Mouse (Mus musculus) spleen, postnatal 10 days (tissue): ENCODE data around the gene Rexo4.

Experiments used
- DNase-seq, 2 experiments: peaks; one replicate each; pipeline ENCODE4 v3.0.0; 2021 to 2022; ENCODE audit warnings: low spot score in 2 of 2

Rexo4 gene

GRCm38 (mm10) chr2:26950411-26950810 is 13.8 kb downstream of the Rexo4 start:
- DNase-seq = no peak

GRCm38 (mm10) chr2:26943253-26943652 is 20.9 kb downstream of the Rexo4 start:
- no peak for DNase-seq

DNA sequence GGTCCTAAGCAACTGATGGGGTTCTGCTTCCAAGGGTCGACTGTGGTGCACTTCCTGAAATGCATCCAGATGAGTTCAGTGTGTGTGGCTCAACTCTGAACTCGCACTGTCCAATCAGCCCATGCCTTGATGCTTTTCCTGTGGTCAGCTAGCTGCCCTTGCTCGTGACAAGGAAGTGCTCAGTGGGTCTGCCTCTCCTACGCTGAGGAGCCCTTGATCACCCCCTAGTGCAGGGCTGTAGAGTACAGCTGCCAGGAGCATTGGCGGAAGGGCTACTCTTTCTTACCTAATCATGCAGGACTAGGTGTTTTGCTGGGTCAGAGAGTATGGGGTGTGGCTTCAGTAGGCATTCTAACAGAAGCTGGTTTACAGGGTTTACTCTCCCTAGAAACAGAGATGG is 22.6 kb downstream of the Rexo4 start:
- no peak for DNase-seq

GRCm38 (mm10) chr2:26936425-26936824 is 27.8 kb downstream of the Rexo4 start:
- no peak for DNase-seq

GRCm38 (mm10) chr2:26935286-26935685 is 28.9 kb downstream of the Rexo4 start:
- no peak for DNase-seq

DNA sequence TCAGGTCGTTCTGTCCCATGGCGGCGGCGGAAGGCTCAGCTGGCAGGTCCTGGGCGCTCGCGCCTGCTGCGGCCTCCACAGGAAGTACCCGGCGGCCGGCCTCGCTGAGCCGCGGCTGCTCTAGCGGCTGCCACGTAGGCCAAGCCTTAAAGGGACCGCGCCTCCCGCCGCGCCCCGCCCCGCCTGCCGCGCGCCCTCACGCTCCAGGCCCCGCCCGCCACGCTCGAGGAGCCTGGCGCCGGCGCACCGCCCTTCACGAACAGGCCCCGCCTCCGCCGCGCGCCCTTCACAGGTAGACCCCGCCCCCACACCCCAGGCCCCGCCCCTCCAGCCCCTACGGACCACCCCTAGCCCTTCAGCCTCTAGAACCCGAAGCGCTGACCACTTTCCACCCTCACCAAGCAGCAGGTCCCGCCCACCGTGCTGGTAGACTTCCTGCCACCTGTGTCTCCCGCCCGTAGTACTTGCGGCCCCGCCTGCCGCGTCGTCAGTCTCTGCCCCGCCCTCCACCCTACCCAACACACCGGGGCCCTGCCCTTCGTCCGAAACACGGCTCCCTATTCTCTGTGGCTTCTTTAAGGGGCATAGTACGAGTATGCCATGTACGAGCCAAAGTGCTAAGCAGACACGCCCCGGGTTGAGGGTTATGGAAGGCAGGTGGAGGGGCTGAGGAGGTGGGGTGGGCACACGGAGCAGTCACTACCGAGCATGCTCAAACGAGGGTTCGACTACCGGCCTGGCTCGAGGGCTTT is 30.7 kb downstream of the Rexo4 start, which contains the start of the genes Surf4 and Stkld1:
Gene Surf4 (minus strand): TSS at position 625 of the 752 bp plus-strand sequence.
Gene Stkld1 (plus strand): TSS at position 744 of the 752 bp plus-strand sequence.
- DNase-seq = peak; percentile 85 to 96

GRCm38 (mm10) chr2:26932473-26933303 is 31.5 kb downstream of the Rexo4 start:
- peak in 1 of 2 experiments; percentile 56 for DNase-seq

GRCm38 (mm10) chr2:26930390-26930789 is 33.8 kb downstream of the Rexo4 start:
- DNase-seq = peak; percentile 57 to 80

- DNase-seq = no peak
Observed at GRCm38 (mm10) chr2:26927745-26928476, 36.3 kb downstream of the Rexo4 start.

- DNase-seq = no peak
Observed at GRCm38 (mm10) chr2:26921784-26922183, 42.4 kb downstream of the Rexo4 start.

GRCm38 (mm10) chr2:26920190-26920855 is 43.9 kb downstream of the Rexo4 start:
- no peak for DNase-seq

GRCm38 (mm10) chr2:26919684-26920083 is 44.5 kb downstream of the Rexo4 start:
- no peak for DNase-seq

DNA sequence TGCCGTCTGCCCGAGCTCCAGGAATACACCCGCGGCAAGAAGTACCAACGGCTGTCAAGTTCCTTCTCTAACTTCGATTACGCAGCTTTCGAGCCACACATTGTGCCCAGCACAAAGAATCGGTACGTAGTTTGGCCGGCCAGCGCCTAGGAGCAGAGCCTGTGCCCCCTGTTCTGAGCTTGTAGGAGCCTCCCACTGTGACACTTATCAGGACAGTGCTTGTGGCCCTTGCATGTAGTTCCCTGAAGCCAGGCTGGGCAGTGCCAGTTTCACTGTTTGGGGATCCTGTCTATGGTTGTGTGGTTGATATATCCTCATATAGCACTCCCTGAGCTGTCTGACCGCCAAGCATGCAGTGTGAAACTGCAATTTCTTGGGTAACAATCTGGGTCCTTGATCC is 47.4 kb downstream of the Rexo4 start:
- no peak for DNase-seq

- DNase-seq = peak; percentile 67 to 82
Observed at GRCm38 (mm10) chr2:26915927-26916728, 48.1 kb downstream of the Rexo4 start, which contains the start of the genes Surf2 and Surf1. Surf2 (plus strand) TSS chr2:26916367. Surf1 (minus strand) TSS chr2:26916530.

DNA sequence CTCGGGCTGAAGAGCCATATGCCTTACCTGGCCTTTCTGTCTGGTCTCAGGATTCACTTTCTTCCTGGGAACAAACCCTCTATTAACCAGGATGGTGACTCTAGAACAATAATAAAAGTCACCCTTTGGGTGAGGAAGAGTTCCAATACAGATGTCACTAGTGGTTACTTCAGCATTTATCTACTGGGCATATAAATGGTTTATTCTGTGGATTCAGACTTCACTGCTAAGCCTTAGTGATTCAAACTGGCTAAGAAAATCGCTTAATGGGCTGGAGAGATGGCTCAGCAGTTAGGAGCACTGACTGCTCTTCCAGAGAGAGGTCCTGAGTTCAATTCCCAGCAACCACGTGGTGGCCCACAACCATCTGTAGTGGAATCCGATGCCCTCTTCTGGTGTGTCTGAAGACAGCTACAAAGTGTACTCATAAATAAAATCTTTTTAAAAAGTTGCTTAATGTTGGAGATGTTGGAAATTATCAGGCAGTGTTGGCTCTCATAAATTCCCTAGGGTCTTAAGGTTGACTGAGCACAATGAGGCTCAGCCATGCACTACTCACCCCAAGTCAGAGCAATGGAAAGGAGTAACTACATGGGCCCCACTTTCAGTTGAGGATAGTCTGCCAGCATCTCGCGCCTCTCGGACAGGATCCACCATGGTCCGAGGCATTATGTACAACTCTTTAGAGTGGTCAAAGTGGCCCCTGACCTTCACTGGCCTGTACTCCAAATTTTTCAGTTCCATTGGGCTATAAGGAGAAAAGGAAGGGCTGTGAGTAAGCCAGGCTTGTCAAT is 49.8 kb downstream of the Rexo4 start:
- no peak for DNase-seq

DNA sequence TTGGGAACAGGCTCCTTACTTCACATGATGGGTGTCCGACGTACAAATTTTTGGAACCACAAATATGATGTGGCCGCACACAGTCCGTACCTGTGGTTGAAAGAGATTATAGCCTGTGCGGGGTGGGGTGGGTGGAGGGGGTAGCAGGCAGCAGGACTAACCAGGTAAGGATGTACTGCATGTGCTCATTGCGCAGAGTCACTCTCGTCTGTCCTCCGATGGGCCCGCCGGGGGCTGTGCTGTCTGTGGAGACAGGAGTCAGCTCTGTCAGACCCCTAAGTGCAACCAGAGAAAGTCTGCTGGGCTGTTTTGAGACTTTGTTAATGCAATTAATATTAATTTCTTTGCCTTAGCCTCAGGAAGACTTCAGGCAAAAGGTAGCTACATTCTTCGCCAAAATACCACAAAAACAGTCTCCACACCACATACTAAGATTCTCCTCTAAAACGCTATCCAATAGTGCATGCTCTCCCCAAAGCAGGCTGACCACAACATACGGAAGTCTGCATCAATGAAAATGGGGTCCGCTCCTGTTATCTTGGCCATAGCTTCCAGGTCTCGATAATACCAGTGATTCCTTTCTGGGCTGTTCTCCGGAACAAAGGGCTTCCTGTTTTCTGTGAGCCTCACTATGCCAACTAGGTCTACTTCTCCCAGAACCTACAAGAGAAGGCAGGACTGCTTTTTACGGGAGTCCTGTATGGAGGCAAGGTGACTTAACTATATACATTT is 50.6 kb downstream of the Rexo4 start:
- no peak for DNase-seq

DNA sequence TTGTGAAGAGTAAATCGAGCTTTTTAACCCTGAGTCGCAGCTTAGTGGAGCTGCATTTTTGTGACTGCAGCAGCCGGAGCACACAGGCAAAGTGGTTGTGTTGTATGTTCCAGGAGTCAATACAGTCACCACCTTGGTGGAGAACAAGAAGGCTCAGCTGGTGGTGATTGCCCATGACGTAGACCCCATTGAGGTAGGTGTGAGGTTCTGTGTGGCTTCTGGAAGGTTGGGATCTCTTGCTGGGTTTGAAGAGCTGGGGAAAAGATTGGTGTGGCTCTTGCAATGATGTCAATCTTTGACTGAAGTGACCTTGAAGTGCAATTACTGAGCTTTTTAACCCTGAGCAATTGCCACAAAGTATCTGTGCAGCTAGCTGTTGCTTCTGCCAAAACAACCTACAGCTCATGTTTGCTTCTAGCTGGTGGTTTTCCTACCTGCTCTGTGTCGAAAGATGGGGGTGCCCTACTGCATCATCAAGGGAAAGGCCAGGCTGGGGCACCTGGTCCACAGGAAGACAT is 51.9 kb downstream of the Rexo4 start:
- no peak for DNase-seq

DNA sequence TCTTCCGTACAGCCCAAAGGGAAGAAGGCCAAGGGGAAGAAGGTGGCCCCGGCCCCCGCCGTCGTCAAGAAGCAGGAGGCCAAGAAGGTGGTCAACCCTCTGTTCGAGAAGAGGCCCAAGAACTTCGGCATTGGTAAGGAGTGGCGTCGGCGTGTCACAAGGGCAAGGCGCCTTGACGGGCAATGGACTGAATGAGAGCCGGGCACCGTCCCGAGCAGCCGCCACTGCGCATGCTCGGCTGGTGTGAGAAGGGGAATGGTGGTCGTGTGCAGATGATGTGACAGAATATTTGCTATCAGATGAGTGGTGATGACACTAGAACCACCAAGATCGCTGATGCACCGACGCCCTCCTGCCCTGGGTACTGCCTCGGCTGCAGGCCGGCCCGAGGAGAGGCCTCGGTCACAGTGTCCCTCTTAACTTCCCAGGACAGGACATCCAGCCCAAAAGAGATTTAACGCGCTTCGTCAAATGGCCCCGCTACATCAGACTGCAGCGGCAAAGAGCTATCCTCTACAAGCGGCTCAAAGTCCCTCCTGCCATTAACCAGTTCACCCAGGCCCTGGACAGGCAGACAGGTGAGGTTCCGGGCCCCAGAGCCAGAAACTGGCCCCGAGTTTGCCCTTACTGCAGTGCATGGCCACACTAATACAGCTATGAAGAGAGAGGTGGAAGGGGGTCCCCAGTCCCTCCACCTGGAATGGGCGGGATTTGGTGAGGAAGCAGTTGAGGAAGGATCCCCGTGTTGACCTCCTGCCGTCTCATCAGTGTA is 53.0 kb downstream of the Rexo4 start:
- DNase-seq = peak; percentile 34 to 78
